Mouse (Mus musculus): ENCODE data around the gene Fry. TPM values are rescaled to one million over a fixed set of nuclear protein-coding genes. Genes with fewer than 3 reads are reported as not detected.

Gene Fry
- polyA plus RNA-seq, 1 experiment from 2014 or later, result 8.8 TPM

DNA sequence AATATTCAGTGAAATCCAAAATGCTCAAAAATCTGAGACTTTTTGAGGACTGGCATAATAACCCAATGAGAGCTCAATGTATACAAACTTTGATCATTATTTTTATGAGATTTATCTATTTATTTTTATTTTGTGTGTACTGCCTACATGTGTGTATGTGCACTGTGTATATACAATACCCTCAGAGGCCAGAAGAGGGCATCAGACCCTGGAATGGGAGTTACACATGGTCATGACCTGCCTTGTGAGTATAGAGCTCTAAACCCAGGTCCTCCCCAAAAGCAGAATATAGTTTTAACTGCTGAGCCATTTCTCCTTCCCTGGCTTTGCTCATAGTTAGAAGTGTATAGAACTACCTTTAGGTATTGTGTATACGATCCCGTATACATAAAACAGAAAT is 298.8 kb downstream of the Fry start:
- Histone ChIP-seq H3K4me2 (no peak overlapping the region), H3K4me3 (ENCODE audit: low read depth, low read length) (no peak overlapping the region), H3K9ac (ENCODE audit: low read length) (no peak overlapping the region), H3K27ac (ENCODE audit: low read depth, low read length) (no peak overlapping the region), H3K27me3 (ENCODE audit: control insufficient read depth, insufficient read depth, low read length) (no peaks in the 10 kb centered on the region), H3K4me1 (ENCODE audit: control insufficient read depth, insufficient read depth, low read length) (no peaks in the 10 kb centered on the region), H3K9me3 (ENCODE audit: control insufficient read depth, low read length) (peaks cover 2% of the 10 kb centered on the region), H3K36me3 (ENCODE audit: control insufficient read depth, insufficient read depth, low read length) (no peaks in the 10 kb centered on the region)
- ATAC-seq (ENCODE audit: low FRiP score), result no peak
- no peak for DNase-seq (ENCODE audit: low spot score, missing footprints)
- 87% methylated on average over 2 of the region's 2 CpGs for whole genome bisulfite sequencing

DNA sequence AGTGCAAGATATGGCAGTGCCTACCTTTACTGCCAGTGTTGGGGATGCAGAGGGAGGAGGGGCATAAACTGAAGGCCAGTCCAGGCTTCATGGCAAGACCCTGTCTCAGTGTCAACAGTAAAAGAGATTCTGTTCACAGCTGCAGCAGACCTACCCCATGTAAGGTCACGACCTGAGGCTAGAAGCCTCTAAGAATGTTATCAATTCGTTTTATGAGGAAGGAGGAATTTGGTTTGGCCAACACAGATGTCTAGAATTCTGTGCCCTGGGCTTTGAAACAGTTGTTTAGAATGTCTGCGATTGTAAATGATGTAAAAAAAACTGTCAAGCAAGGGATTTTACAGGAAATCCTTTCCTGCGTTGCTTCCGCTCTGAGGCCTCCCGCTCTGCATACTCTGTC is 299.6 kb downstream of the Fry start:
- Histone ChIP-seq H3K4me2 (no peak overlapping the region), H3K9ac (ENCODE audit: low read length) (no peak overlapping the region), H3K4me3 (ENCODE audit: low read depth, low read length) (no peak overlapping the region), H3K27ac (ENCODE audit: low read depth, low read length) (no peak overlapping the region), H3K36me3 (ENCODE audit: control insufficient read depth, insufficient read depth, low read length) (no peaks in the 10 kb centered on the region), H3K4me1 (ENCODE audit: control insufficient read depth, insufficient read depth, low read length) (no peaks in the 10 kb centered on the region), H3K9me3 (ENCODE audit: control insufficient read depth, low read length) (peaks cover 2% of the 10 kb centered on the region), H3K27me3 (ENCODE audit: control insufficient read depth, insufficient read depth, low read length) (no peaks in the 10 kb centered on the region)
- ATAC-seq (ENCODE audit: low FRiP score) (no peak), DNase-seq (ENCODE audit: low spot score, missing footprints) (no peak)
- WGBS, result 73% methylated on average over 6 of the region's 6 CpGs

DNA sequence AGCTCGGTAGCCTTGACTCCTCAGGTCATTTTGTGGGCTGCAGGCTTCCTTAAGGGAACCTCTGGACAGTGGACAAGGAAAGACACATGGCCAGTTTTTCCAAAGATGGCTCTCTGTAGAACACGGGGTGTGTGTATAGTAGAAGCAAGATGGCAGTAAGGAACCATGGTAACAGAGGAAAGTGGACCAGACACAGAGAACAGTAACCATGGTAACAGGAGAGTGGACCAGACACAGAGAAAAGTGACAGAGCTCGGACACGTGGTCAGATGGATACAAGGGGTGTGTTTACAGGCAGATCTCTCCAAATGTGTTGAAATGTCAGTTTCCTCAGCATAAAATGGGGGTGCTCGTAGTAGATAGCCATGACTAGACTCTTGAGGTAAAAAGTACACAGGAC is 306.6 kb downstream of the Fry start:
- 85% methylated on average over 5 of the region's 5 CpGs for WGBS
- Histone ChIP-seq H3K27me3 (ENCODE audit: control insufficient read depth, insufficient read depth, low read length) (no peaks in the 10 kb centered on the region), H3K9me3 (ENCODE audit: control insufficient read depth, low read length) (no peaks in the 10 kb centered on the region), H3K4me3 (ENCODE audit: low read depth, low read length) (no peak overlapping the region), H3K4me2 (no peak overlapping the region), H3K36me3 (ENCODE audit: control insufficient read depth, insufficient read depth, low read length) (no peaks in the 10 kb centered on the region), H3K9ac (ENCODE audit: low read length) (no peak overlapping the region), H3K4me1 (ENCODE audit: control insufficient read depth, insufficient read depth, low read length) (no peaks in the 10 kb centered on the region), H3K27ac (ENCODE audit: low read depth, low read length) (no peak overlapping the region)
- DNase-seq (ENCODE audit: low spot score, missing footprints) (no peak), ATAC-seq (ENCODE audit: low FRiP score) (no peak)

DNA sequence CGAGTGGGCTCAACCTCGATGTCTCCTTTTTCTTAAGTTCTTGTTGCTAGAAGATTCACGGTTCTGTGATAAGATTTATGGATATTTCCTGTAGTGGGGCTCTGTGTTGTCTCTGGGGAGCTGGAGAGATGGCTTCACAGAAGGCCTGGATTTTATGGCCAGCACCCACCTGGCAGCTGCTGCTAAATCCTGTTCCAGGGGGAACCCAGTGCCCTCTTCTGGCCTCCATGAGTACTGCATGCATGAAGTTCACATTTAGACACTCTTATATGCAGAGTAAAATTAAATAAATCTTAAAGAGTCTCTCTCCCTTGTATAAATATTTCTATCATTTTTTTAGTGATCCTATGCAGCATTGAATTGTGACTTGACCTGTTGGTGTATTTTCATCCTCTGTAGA is 308.1 kb downstream of the Fry start:
- no peaks in the 10 kb centered on the region for H3K4me1 ChIP-seq (ENCODE audit: control insufficient read depth, insufficient read depth, low read length)
- no peak overlapping the region for H3K9ac ChIP-seq (ENCODE audit: low read length)
- no peaks in the 10 kb centered on the region for H3K9me3 ChIP-seq (ENCODE audit: control insufficient read depth, low read length)
- no peak overlapping the region for H3K27ac ChIP-seq (ENCODE audit: low read depth, low read length)
- H3K27me3 ChIP-seq (ENCODE audit: control insufficient read depth, insufficient read depth, low read length), result no peaks in the 10 kb centered on the region
- peak; percentile 86 for DNase-seq (ENCODE audit: low spot score, missing footprints)
- no peaks in the 10 kb centered on the region for H3K36me3 ChIP-seq (ENCODE audit: control insufficient read depth, insufficient read depth, low read length)
- H3K4me2 ChIP-seq, result no peak overlapping the region
- ATAC-seq (ENCODE audit: low FRiP score), result no peak
- 95% methylated on average over 3 of the region's 3 CpGs for WGBS
- H3K4me3 ChIP-seq (ENCODE audit: low read depth, low read length), result no peak overlapping the region

DNA sequence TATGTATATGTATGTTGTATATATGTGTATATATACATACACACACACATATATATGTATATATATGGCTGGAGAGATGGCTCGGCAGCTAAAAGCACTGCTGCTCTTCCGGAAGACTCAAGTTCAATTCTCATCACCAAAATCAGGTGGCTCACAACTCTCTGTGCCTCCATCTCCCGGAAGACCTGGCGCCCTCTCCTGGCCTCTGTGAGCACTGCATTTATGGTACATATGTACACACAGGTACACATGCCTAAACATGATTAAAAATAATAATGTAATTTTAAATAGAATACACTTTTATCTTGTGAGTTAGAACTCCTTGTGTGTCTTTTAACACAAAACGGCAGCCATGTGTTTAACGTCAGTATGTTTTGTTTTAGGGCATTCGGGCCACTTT is 312.8 kb downstream of the Fry start:
- Histone ChIP-seq H3K4me3 (ENCODE audit: low read depth, low read length) (no peak overlapping the region), H3K27ac (ENCODE audit: low read depth, low read length) (no peak overlapping the region), H3K4me2 (no peak overlapping the region), H3K27me3 (ENCODE audit: control insufficient read depth, insufficient read depth, low read length) (no peaks in the 10 kb centered on the region), H3K9ac (ENCODE audit: low read length) (no peak overlapping the region), H3K9me3 (ENCODE audit: control insufficient read depth, low read length) (peaks cover 4% of the 10 kb centered on the region; the same call in 1 of the 2 replicates), H3K4me1 (ENCODE audit: control insufficient read depth, insufficient read depth, low read length) (no peaks in the 10 kb centered on the region; the same call in 1 of the 2 replicates), H3K36me3 (ENCODE audit: control insufficient read depth, insufficient read depth, low read length) (no peaks in the 10 kb centered on the region)
- ATAC-seq (ENCODE audit: low FRiP score) (no peak), DNase-seq (ENCODE audit: low spot score, missing footprints) (peak; percentile 88)
- 95% methylated on average over 7 of the region's 7 CpGs for WGBS

DNA sequence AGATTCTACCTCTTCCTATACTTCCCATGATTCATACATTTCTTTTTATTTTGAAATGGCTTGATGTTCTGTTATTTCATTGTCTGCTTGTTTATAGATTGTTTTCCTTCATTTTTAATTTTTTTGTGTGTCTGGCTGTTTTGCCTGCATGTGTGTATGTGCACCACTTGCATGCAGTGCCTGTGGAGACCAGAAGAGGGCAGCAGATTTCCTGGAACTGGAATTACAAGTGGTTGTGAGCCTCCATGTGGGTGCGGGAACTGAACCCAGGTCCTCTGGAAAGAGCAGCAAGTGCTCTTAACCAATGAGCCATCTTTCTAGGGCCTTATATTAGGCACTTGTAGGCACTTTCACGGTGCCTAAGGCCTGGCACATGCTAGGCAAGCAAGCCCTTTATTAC is 314.5 kb downstream of the Fry start:
- Histone ChIP-seq H3K4me3 (ENCODE audit: low read depth, low read length) (no peak overlapping the region), H3K36me3 (ENCODE audit: control insufficient read depth, insufficient read depth, low read length) (no peaks in the 10 kb centered on the region), H3K9me3 (ENCODE audit: control insufficient read depth, low read length) (peaks cover 4% of the 10 kb centered on the region; the same call in 1 of the 2 replicates), H3K9ac (ENCODE audit: low read length) (no peak overlapping the region), H3K4me1 (ENCODE audit: control insufficient read depth, insufficient read depth, low read length) (no peaks in the 10 kb centered on the region; the same call in 1 of the 2 replicates), H3K27me3 (ENCODE audit: control insufficient read depth, insufficient read depth, low read length) (no peaks in the 10 kb centered on the region), H3K4me2 (no peak overlapping the region), H3K27ac (ENCODE audit: low read depth, low read length) (no peak overlapping the region)
- ATAC-seq (ENCODE audit: low FRiP score), result no peak
- DNase-seq (ENCODE audit: low spot score, missing footprints), result no peak
- 93% methylated on average over 2 of the region's 2 CpGs for WGBS

DNA sequence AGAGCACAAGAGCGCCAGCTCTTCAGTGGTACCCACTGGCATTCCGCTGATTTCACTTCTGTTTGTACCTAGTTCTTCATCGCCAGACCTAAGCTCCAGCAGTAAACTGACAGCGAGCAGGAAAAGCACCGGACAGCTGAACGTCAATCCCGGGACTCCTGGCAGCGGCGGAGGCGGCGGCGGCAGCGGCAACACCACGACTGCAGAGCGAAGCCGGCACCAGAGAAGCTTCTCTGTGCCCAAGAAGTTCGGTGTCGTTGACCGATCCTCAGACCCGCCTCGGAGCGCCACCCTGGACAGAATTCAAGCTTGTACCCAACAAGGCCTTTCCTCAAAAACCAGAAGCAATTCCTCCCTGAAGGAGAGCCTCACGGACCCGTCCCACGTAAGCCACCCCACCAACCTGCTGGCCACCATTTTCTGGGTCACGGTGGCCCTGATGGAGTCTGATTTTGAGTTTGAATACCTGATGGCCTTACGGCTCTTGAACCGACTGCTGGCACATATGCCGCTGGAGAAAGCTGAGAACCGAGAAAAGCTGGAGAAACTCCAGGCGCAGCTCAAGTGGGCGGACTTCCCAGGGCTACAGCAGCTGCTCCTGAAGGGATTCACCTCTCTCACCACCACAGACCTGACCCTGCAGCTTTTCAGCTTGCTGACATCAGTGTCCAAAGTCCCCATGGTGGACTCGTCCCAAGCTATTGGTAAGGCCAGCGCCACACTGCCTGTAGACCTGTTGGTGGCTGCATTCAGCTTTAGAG is 318.4 kb downstream of the Fry start:
- no peak overlapping the region for H3K27ac ChIP-seq (ENCODE audit: low read depth, low read length)
- WGBS, result 17% methylated on average over 34 of the region's 34 CpGs
- H3K9me3 ChIP-seq (ENCODE audit: control insufficient read depth, low read length), result peaks cover 4% of the 10 kb centered on the region; the same call in 1 of the 2 replicates
- peak overlapping the region; percentile 20; the same call in 1 of the 2 replicates for H3K4me3 ChIP-seq (ENCODE audit: low read depth, low read length)
- no peaks in the 10 kb centered on the region for H3K36me3 ChIP-seq (ENCODE audit: control insufficient read depth, insufficient read depth, low read length)
- no peaks in the 10 kb centered on the region for H3K27me3 ChIP-seq (ENCODE audit: control insufficient read depth, insufficient read depth, low read length)
- H3K4me2 ChIP-seq, result peak overlapping the region; percentile 50
- no peaks in the 10 kb centered on the region; the same call in 1 of the 2 replicates for H3K4me1 ChIP-seq (ENCODE audit: control insufficient read depth, insufficient read depth, low read length)
- H3K9ac ChIP-seq (ENCODE audit: low read length), result peak overlapping the region; percentile 47
- DNase-seq (ENCODE audit: low spot score, missing footprints), result peak; percentile 89
- no peak for ATAC-seq (ENCODE audit: low FRiP score)

DNA sequence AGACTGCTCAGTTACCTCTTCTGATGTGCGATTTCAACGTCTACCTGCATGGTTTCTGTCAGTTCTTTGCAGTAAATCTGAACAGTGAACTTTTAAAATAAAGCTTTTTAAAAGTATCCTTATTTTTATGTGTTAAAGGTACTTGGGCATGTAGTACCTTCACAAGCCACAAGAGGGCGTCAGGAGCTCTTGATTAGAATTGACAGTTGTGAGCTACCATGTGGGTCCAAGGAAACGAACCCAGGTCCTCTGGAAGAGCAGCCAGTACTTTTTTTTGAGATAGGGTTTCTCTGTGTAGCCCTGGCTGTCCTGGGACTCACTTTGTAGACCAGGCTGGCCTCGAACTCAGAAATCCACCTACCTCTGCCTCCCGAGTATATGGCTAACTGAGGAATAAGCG is 323.2 kb downstream of the Fry start:
- DNase-seq (ENCODE audit: low spot score, missing footprints) (peak; percentile 96), ATAC-seq (ENCODE audit: low FRiP score) (0 out of 2 replicates have a peak, but pooled peaks have one; percentile 54)
- WGBS, result 37% methylated on average over 7 of the region's 7 CpGs
- no peak overlapping the region for H3K9ac ChIP-seq (ENCODE audit: low read length)
- H3K27ac ChIP-seq (ENCODE audit: low read depth, low read length), result no peak overlapping the region
- no peaks in the 10 kb centered on the region for H3K27me3 ChIP-seq (ENCODE audit: control insufficient read depth, insufficient read depth, low read length)
- no peak overlapping the region for H3K4me2 ChIP-seq
- peaks cover 2% of the 10 kb centered on the region; the same call in 1 of the 2 replicates for H3K36me3 ChIP-seq (ENCODE audit: control insufficient read depth, insufficient read depth, low read length)
- H3K4me3 ChIP-seq (ENCODE audit: low read depth, low read length), result no peak overlapping the region
- no peaks in the 10 kb centered on the region for H3K4me1 ChIP-seq (ENCODE audit: control insufficient read depth, insufficient read depth, low read length)
- H3K9me3 ChIP-seq (ENCODE audit: control insufficient read depth, low read length), result no peaks in the 10 kb centered on the region

DNA sequence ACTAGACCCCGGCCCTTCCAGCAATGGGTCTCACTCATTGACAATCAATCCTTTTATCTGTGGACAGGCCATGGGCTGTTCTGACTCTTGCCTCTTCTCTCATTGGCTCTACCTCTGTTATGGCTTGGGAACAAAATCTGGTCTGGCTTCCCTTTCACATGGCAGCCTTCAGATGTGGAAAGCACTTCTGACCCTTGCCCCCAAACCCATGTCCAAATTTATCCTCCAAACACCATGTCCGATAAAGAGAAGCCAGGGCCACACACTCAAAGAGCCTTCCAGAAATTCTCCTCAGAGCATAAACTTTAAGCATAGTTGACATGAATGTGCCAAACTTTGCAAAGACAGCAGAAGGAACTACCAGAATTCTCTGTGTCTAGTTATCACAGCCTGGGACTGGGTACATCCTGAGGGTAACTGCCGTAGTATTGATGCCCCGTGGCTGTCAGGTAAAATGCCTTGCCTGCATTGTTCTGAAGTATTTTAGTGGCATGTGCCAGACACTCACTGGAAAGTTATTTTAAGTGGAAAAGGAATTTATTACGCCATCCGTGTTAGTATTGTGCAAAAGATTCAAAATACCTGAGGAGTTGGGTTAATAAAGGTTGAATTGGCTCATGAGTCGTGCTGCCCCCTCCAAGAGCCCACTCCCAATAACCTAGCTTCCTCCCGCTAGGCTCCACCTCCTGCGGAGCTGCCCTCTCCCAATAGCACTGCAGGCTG is 333.0 kb downstream of the Fry start:
- no peak overlapping the region for H3K9ac ChIP-seq (ENCODE audit: low read length)
- no peak overlapping the region for H3K27ac ChIP-seq (ENCODE audit: low read depth, low read length)
- H3K36me3 ChIP-seq (ENCODE audit: control insufficient read depth, insufficient read depth, low read length), result no peaks in the 10 kb centered on the region
- no peak overlapping the region for H3K4me2 ChIP-seq
- no peaks in the 10 kb centered on the region for H3K27me3 ChIP-seq (ENCODE audit: control insufficient read depth, insufficient read depth, low read length)
- H3K4me1 ChIP-seq (ENCODE audit: control insufficient read depth, insufficient read depth, low read length), result no peaks in the 10 kb centered on the region
- 80% methylated on average over 9 of the region's 9 CpGs for WGBS
- H3K4me3 ChIP-seq (ENCODE audit: low read depth, low read length), result no peak overlapping the region
- DNase-seq (ENCODE audit: low spot score, missing footprints) (no peak), ATAC-seq (ENCODE audit: low FRiP score) (no peak)
- H3K9me3 ChIP-seq (ENCODE audit: control insufficient read depth, low read length), result no peaks in the 10 kb centered on the region

Measured in midbrain, embryonic 11.5 days (tissue).